Mouse (Mus musculus): ENCODE results near the gene Atn1.

GRCm38 (mm10) chr6:124759259-124759658 lies 2.9 kb upstream of the Atn1 start:
- TF ChIP-seq CTCF (IDR thresholded peaks at IDR 0.05) (peak; percentile 97), EP300 (IDR thresholded peaks at IDR 0.05) (no peak)
